In genomic region chr5:115991717-115992116, GRCm38 (mm10) we compare ENCODE assay signal across 18 mouse cellular contexts. TPM values are rescaled to one million over a fixed set of nuclear protein-coding genes. Genes with fewer than 3 reads are reported as not detected.
A peak's percentile ranks its signal among the peaks of the same experiment; 100 is the strongest.
DNase-seq lines count a peak whose midpoint lies in the region; ATAC-seq lines count a peak whose summit lies in the region.
"Had no signal": no experiment of that assay in that cellular context is flagged by ENCODE, and none has a peak within 500 bp of the region (broad histone marks: within the 10 kb centered on the region; RNA-seq: fewer than 3 reads in every experiment).

No protein-coding gene starts in this region.

- H3K4me2 ChIP-seq in midbrain, embryonic 11.5 days, result no peak overlapping the region
- H3K4me2 ChIP-seq: embryonic facial prominence, embryonic 13.5 days; forebrain, embryonic 13.5 days; forebrain, embryonic 15.5 days had no signal

- H3K9me3 ChIP-seq in midbrain, embryonic 11.5 days (ENCODE audit: control insufficient read depth, low read length), result no peaks in the 10 kb centered on the region; the same call in 1 of the 2 replicates
- peaks cover 15% of the 10 kb centered on the region for H3K9me3 ChIP-seq in midbrain, embryonic 10.5 days (replicated peaks)
- H3K9me3 ChIP-seq: forebrain, embryonic 13.5 days; forebrain, embryonic 15.5 days had no signal

- peaks cover 31% of the 10 kb centered on the region for H3K36me3 ChIP-seq in midbrain, embryonic 11.5 days (ENCODE audit: control insufficient read depth, insufficient read depth, low read length)
- H3K36me3 ChIP-seq in midbrain, embryonic 10.5 days, result peaks cover 97% of the 10 kb centered on the region

- no peaks in the 10 kb centered on the region for H3K4me1 ChIP-seq in midbrain, embryonic 11.5 days (ENCODE audit: control insufficient read depth, insufficient read depth, low read length)
- no peaks in the 10 kb centered on the region for H3K4me1 ChIP-seq in midbrain, embryonic 10.5 days
- H3K4me1 ChIP-seq: embryonic facial prominence, embryonic 13.5 days; forebrain, embryonic 13.5 days; forebrain, embryonic 15.5 days had no signal

- no peak overlapping the region for H3K27ac ChIP-seq in midbrain, embryonic 11.5 days (ENCODE audit: low read depth, low read length)
- no peak overlapping the region for H3K27ac ChIP-seq in midbrain, embryonic 10.5 days (replicated peaks)
- H3K27ac ChIP-seq: embryonic facial prominence, embryonic 13.5 days; forebrain, embryonic 13.5 days; forebrain, embryonic 15.5 days had no signal

- ATAC-seq in frontal cortex, adult (ENCODE audit: low TSS enrichment), result peak; percentile 45; the same call in 1 of the 2 replicates
- no peak for ATAC-seq in midbrain, embryonic 11.5 days (ENCODE audit: low FRiP score)
- ATAC-seq: forebrain, embryonic 13.5 days; forebrain, embryonic 15.5 days; forebrain, postnatal 0 days had no signal

- no peaks in the 10 kb centered on the region for H3K27me3 ChIP-seq in midbrain, embryonic 11.5 days (ENCODE audit: control insufficient read depth, insufficient read depth, low read length)
- no peaks in the 10 kb centered on the region for H3K27me3 ChIP-seq in midbrain, embryonic 10.5 days (ENCODE audit: low read depth, poor library complexity, severe bottlenecking)
- H3K27me3 ChIP-seq: embryonic facial prominence, embryonic 13.5 days; forebrain, embryonic 13.5 days; forebrain, embryonic 15.5 days had no signal

- no peak overlapping the region for H3K4me3 ChIP-seq in midbrain, embryonic 11.5 days (ENCODE audit: low read depth, low read length)
- H3K4me3 ChIP-seq in midbrain, embryonic 10.5 days, result no peak overlapping the region
- H3K4me3 ChIP-seq: embryonic facial prominence, embryonic 13.5 days; forebrain, embryonic 13.5 days; forebrain, embryonic 15.5 days had no signal

- 97% methylated on average over 11 of the region's 11 CpGs for WGBS in midbrain, embryonic 11.5 days
- WGBS in midbrain, embryonic 10.5 days, result 96% methylated on average over 11 of the region's 11 CpGs

- DNase-seq in frontal cortex, adult 2 months (ENCODE audit: extremely low spot score in 1 of 2, low spot score in 1 of 2), result no peak
- DNase-seq in midbrain, embryonic 11.5 days (ENCODE audit: low spot score, missing footprints), result peak; percentile 60
- DNase-seq in midbrain, embryonic 10.5 days (ENCODE audit: low spot score), result no peak
- DNase-seq in brain, adult 2 months (ENCODE audit: low read depth, low spot score), result peak; percentile 60
- DNase-seq in kidney, postnatal 36 days, result no peak
- DNase-seq: adrenal gland, adult 2 months; adrenal gland, postnatal 10 days; adrenal gland, postnatal 25 days; cerebellum, adult 11-12 months; cerebellum, adult 2 months; cerebellum, adult 9-10 months; cerebellum, postnatal 10 days; cerebellum, postnatal 25 days; forebrain, postnatal 0 days had no signal

- no peak overlapping the region for H3K9ac ChIP-seq in midbrain, embryonic 11.5 days (ENCODE audit: low read length)
- H3K9ac ChIP-seq: embryonic facial prominence, embryonic 13.5 days; forebrain, embryonic 13.5 days; forebrain, embryonic 15.5 days; forebrain, postnatal 0 days had no signal

RNA-seq across cellular contexts. Expression of gene Prkab1, which starts 32.6 kb away (rescaled TPM):
- 44.1 and 48.9 TPM in 2 replicates for polyA plus RNA-seq in frontal cortex, adult 2 months (2012; rRNA removed)
- polyA plus RNA-seq in midbrain, embryonic 11.5 days (2014; fragmentation: Nextera tagmentation; extraction: Ambion mirVana), result 48.4 and 55.4 TPM in 2 replicates
- polyA plus RNA-seq in midbrain, embryonic 10.5 days (2016; fragmentation: Nextera tagmentation; extraction: Ambion mirVana), result 66.7 and 72.6 TPM in 2 replicates

Comparison
In these comparisons a context has a peak if more than half of its experiments do, and no peak if none do; other contexts are left out.
1. DNase-seq: peak in midbrain, embryonic 11.5 days (single experiment) and brain, adult 2 months (single experiment); none in frontal cortex, adult 2 months (0 of 2), midbrain, embryonic 10.5 days (single experiment) and kidney, postnatal 36 days (0 of 2).